Mouse (Mus musculus) G1E (cell line): ENCODE results near the gene Cfap44.

Source experiments
- CTCF ChIP-seq: IDR thresholded peaks from 2 replicates; pipeline ENCODE4 v1.5.1; 2012; ENCODE audit warnings: low read depth, low read length, inconsistent platforms, mixed read lengths
- GATA1 ChIP-seq: IDR thresholded peaks from 2 replicates; pipeline ENCODE4 v1.6.1; 2012; ENCODE audit warnings: borderline replicate concordance, low read length, inconsistent platforms, mixed read lengths
- GATA2 ChIP-seq: IDR thresholded peaks from 2 replicates; pipeline ENCODE4 v1.6.1; 2012; ENCODE audit warnings: low read depth, low read length, inconsistent platforms, borderline replicate concordance
- TAL1 ChIP-seq: conservative IDR thresholded peaks from 2 replicates; pipeline ENCODE4 v1.6.1; 2012; ENCODE audit warnings: low read depth, low read length, inconsistent platforms, mixed read lengths

- TF ChIP-seq CTCF, result no peak
- TF ChIP-seq GATA1, result no peak
- TF ChIP-seq TAL1, result no peak
- no peak for TF ChIP-seq GATA2
Observed at GRCm38 (mm10) chr16:44435481-44435880, 40.9 kb downstream of the Cfap44 start.
